Mouse (Mus musculus): ENCODE measurements around the gene Slc4a4.

Slc4a4 gene

GRCm38 (mm10) chr5:89010116-89010515 lies 123.5 kb downstream of the Slc4a4 start:
- DNase-seq (ENCODE audit: low spot score): no peak

DNA sequence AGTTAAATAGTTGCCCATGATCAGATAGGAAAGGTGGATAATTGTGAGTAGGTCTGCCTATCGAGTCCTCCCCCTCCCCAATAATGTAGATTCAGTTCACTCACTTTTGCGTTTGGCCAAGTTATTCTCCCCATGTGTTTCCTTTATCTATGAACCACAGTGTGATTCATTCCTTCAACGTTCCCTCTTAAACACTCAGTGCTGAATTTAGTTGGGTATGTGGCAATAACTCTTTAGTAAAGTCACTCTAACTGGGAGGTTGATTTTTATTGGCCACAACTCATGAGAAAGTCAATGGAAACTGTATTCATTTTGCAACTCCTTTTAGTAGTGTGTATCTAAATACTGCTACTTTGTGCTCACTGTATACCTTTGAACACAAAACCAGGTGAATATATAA lies 125.8 kb downstream of the Slc4a4 start:
- no peak for DNase-seq (ENCODE audit: low spot score)

- no peak for DNase-seq (ENCODE audit: low spot score)
Observed at GRCm38 (mm10) chr5:89014782-89015181, 128.2 kb downstream of the Slc4a4 start.

- no peak for DNase-seq (ENCODE audit: low spot score)
Observed at GRCm38 (mm10) chr5:89015878-89016277, 129.3 kb downstream of the Slc4a4 start.

GRCm38 (mm10) chr5:89018537-89018936 lies 131.9 kb downstream of the Slc4a4 start:
- DNase-seq (ENCODE audit: low spot score): no peak

- no peak for DNase-seq (ENCODE audit: low spot score)
Observed at GRCm38 (mm10) chr5:89024413-89024812, 137.8 kb downstream of the Slc4a4 start.

DNA sequence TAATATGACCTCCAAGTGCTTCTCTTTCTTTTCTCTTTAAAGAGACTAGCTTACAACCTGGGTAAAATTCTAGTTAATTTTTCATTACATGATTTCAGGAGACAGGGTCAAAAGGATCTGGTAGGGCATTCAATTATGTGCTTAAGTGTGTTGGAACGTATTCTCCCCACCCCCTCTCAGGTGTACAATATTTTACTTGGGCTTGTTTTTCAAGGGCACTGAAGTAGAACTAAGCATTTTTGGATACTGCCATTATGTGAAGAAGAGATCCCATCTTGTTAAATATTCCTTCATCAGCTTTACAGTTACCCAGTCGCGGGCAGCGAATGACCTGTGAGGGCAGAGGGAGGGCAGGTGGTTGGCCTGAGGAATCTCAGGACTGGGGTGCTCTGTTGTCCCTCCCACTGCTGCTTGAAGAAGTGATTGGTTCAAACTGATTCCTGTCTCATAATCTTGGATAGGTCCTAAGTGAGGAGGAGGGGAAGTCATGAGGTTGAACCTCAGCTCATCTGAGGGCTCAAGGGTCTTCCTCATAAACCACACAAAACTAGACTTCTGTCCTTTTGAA lies 141.0 kb downstream of the Slc4a4 start:
- DNase-seq (ENCODE audit: low spot score): no peak

- no peak for DNase-seq (ENCODE audit: low spot score)
Observed at GRCm38 (mm10) chr5:89032647-89033046, 146.0 kb downstream of the Slc4a4 start.

DNA sequence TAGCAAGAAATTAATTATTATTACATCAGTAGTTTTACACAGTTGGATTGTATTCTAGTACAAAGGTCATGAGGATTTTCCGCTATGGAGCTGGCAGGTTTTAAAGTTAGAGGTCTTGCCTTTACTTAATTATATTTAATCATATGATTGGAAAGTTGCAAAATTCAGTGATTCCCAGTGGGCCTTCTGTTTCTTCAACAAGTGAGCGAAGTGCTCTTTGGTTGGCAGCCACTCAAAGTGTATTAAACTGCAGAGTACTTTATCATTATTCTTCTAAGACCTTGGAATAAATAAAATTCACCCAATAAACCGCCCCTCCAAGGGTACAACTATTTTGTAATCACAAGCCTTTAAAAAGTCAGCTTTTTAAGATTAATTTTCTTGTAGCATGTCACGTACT lies 146.6 kb downstream of the Slc4a4 start:
- no peak for DNase-seq (ENCODE audit: low spot score)

DNA sequence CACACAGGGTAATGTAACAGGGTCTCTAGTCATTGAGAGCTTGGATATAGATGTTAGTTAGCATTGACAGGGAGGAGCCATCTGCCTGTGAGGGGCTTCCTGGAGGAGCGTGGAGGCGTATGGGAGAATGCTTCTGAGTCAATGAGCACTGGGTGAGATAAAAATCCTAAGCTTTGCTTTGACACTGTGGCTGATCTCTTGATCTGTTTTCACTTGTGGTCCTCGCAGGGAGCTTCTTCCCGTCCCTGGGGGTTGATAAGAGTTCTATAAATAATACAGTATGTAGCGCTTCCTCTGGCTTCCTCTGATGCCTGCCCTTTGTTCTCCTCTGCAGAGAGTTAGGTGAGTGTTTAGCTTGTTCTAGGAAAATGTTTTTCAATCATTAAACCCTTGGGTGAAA lies 149.5 kb downstream of the Slc4a4 start:
- DNase-seq (ENCODE audit: low spot score): no peak

GRCm38 (mm10) chr5:89040814-89041213 lies 154.2 kb downstream of the Slc4a4 start:
- DNase-seq (ENCODE audit: low spot score): no peak

DNA sequence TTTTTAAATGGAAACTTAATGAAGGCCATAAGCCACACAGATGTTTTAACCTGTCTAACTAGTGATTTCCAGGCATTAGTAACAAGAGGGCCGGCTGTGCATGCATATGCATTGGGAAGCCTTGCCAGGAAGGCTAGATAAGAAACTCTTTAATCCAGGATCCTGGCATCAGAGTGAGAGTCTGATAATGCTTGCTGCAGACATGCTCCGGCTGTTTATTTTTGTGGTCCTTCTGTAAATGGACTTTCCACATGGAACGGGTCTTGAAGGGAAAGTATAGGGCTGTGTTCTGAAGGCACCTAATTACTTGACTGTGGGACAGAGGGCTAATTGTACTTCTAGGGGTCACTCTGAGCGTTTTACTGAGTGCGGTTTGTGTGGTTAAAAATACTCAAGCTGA lies 157.2 kb downstream of the Slc4a4 start:
- DNase-seq (ENCODE audit: low spot score): no peak

DNA sequence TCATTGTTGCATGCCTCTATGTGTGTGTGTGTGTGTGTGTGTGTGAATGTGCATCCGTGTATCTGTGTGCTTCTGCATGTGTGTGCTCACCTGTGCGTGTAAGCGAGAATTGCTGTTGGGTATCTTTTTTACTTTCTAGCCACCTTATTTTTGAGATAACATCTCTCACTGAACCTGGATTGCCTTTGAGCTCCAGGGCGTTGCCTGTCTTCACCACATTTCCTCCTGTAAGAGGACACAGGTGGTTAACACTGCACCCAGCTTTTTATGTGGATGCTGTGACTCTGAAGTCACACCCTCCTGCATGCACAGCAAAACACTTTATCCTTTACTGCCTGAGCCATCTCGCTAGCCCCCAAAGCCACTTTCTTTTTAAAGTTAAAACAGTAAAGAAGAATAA lies 158.2 kb downstream of the Slc4a4 start:
- DNase-seq (ENCODE audit: low spot score): no peak

GRCm38 (mm10) chr5:89051577-89051976 lies 165.0 kb downstream of the Slc4a4 start:
- no peak for DNase-seq (ENCODE audit: low spot score)

- DNase-seq (ENCODE audit: low spot score): peak; percentile 31
Observed at GRCm38 (mm10) chr5:89052230-89052629, 165.6 kb downstream of the Slc4a4 start.

GRCm38 (mm10) chr5:89055656-89056055 lies 169.0 kb downstream of the Slc4a4 start:
- no peak for DNase-seq (ENCODE audit: low spot score)

DNA sequence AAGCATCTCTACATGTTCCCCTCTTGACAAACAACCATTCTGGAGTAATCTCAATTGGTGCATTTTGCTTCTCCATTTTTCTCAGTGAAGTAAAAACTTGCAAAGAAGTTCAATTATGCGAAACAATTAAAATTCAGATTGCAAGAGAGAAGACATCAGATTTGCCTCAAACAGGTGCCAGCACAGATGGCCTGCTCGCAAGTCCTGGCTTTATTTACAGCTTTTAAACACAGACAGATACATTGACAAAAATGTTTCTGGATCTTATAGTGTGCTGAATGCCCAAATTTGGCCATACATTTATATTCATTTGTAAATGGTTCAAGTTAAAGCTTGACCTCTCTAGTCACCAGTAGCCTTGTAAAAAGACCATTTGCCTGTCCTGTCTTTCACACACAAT lies 169.8 kb downstream of the Slc4a4 start:
- peak; percentile 71 for DNase-seq (ENCODE audit: low spot score)

- no peak for DNase-seq (ENCODE audit: low spot score)
Observed at GRCm38 (mm10) chr5:89061097-89061496, 174.5 kb downstream of the Slc4a4 start.

DNA sequence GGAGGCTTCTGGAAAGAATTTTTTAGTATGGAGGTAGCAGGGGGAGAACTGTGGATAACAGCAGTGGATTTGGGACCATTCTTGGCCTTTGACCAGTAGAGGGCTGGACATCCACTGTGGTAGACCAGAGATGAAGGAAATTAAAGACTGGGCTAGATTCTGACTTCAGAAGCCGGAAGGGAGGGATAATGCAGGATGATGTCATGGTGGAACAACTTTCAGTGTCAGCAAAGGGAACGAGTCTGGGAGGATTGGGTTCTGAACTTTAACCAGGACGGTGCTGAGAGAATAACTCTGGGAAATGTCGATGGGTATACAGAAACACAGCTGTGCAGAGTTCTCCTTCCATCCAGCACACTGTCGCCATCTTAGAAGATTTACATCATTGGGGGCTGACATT lies 175.7 kb downstream of the Slc4a4 start:
- no peak for DNase-seq (ENCODE audit: low spot score)

DNA sequence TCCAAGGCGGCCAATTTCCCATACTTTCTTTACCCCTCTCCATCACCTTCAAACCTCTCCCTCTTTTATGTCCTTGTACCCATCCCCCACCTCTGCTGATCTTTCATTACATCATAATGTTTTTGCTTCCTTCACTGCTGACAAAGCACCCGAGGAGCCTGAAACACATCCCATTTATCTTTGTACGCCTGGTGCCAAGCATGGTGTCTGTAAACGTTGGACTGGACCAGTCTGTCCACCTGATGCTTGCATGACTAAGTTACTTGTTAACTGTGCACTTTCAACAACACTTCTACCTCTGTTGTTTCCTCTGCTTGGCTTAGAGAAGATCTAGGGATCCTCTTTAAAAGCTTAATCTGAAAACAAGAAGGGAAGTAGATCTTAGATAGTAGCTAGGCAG lies 180.5 kb downstream of the Slc4a4 start:
- no peak for DNase-seq (ENCODE audit: low spot score)

- no peak for DNase-seq (ENCODE audit: low spot score)
Observed at GRCm38 (mm10) chr5:89068072-89068471, 181.5 kb downstream of the Slc4a4 start.

DNA sequence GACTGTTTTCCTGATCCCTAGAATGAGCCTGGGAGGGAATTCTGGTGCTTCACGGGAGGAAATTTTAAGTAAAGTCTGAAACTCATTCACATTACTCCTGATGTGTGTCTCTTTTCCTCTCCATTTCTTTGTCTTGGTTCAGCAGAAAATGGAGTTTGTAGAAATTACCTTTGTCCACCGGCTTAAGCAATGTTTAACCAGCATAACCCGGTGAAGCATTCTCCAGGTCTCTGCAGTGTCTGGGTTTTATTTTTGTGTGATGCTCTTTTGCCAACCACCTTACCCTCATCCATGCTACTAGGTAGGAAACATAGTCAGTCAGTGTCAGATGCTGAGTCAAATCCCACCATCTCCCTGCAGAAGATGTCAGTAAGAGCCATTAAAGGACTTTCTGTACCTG lies 183.4 kb downstream of the Slc4a4 start:
- DNase-seq (ENCODE audit: low spot score): no peak

DNA sequence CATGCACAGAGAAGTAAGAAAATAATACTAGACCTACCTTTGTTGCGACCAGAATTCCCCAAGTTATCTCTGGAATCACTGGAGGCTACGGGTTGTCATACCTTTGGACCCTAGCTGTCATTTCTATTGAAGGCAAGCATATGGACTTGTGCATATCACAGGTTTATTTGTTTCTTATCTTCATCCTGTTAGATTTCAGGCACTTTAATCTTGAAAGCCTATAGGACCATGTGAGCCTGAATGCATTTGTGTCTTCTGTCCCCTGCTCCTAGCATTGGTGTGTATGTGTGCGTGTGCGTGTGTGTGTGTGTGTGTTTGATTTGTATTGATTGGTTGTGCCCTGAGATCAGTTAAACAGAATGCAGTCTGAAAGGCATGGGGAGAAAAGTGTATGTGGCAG lies 185.3 kb downstream of the Slc4a4 start:
- no peak for DNase-seq (ENCODE audit: low spot score)

DNA sequence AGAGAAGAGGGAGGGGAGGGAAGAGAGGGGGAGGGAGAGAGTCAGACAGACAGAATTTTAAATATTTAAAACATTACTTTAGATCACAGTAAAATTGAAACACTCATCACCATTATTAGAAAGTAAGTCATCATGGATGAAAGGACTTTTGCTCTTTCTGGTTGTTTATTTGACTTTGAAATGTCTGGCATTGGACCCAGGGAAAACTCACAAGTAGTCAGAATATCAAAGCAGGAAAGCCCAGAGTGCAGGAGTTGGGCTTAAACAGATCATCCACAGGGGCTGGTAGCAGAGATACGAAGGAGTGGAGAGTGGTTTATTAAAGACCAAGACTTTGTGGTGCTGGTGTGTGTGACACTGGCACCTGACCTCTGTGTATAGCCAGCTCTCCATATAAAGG lies 191.1 kb downstream of the Slc4a4 start:
- no peak for DNase-seq (ENCODE audit: low spot score)

GRCm38 (mm10) chr5:89083476-89083875 lies 196.9 kb downstream of the Slc4a4 start:
- no peak for DNase-seq (ENCODE audit: low spot score)
